Mouse (Mus musculus) testis, adult 2 months (tissue): ENCODE results near the gene Snx29. TPM values are rescaled to one million over a fixed set of nuclear protein-coding genes. Genes with fewer than 3 reads are reported as not detected.

Experiments used
- H3K27ac ChIP-seq: fragments of 200-500 bp; 2 replicates; pipeline ENCODE4 v1.5.1; 2012; ENCODE audit warnings: low read depth, low read length; ENCODE audit not compliant: control insufficient read depth, insufficient read depth
- H3K27me3 ChIP-seq: fragments of 200-500 bp; 2 replicates; pipeline ENCODE4 v1.6.1; 2012; ENCODE audit warnings: mild to moderate bottlenecking, low read length, moderate library complexity; ENCODE audit not compliant: control insufficient read depth, insufficient read depth
- H3K36me3 ChIP-seq: fragments of 200-500 bp; 2 replicates; pipeline ENCODE4 v1.6.1; 2012; ENCODE audit warnings: mild to moderate bottlenecking, low read length; ENCODE audit not compliant: control insufficient read depth, insufficient read depth
- H3K4me1 ChIP-seq: fragments of 200-500 bp; 2 replicates; pipeline ENCODE4 v1.6.1; 2012; ENCODE audit warnings: low read length; ENCODE audit not compliant: control insufficient read depth, insufficient read depth
- H3K4me3 ChIP-seq: fragments of 200-500 bp; 2 replicates; pipeline ENCODE4 v1.5.1; 2012; ENCODE audit warnings: low read depth, mild to moderate bottlenecking, low read length, moderate library complexity, mixed read lengths; ENCODE audit not compliant: control insufficient read depth
- CTCF ChIP-seq: fragments of 200-500 bp; IDR thresholded peaks from 2 replicates; pipeline ENCODE4 v1.5.1; 2012; ENCODE audit warnings: low read depth, mild to moderate bottlenecking, inconsistent platforms, low read length, moderate library complexity; ENCODE audit not compliant: control insufficient read depth, insufficient read depth, insufficient replicate concordance
- POLR2A ChIP-seq: fragments of 200-500 bp; IDR thresholded peaks from 2 replicates; pipeline ENCODE4 v1.6.1; 2012; ENCODE audit warnings: low read depth, mild to moderate bottlenecking, inconsistent platforms, low read length, moderate library complexity; ENCODE audit not compliant: control insufficient read depth
- polyA plus RNA-seq: library from polyadenylated mRNA; depleted of rRNA; stranded (reverse); fragments of >200 nt; gene quantifications from 2 replicates; pipeline ENCODE4 v1.2.3, GENCODE M21; 2012

The Snx29 gene
- polyA plus RNA-seq, 1 experiment = 6.1 TPM

GRCm38 (mm10) chr16:11727331-11727730, 404.6 kb downstream of the Snx29 start:
- Histone ChIP-seq H3K27me3 (no peaks in the 10 kb centered on the region), H3K4me1 (no peaks in the 10 kb centered on the region), H3K36me3 (no peaks in the 10 kb centered on the region), H3K4me3 (no peak overlapping the region), H3K27ac (no peak overlapping the region)
- TF ChIP-seq CTCF = no peak
- no peak for TF ChIP-seq POLR2A

GRCm38 (mm10) chr16:11728131-11728530, 405.4 kb downstream of the Snx29 start:
- Histone ChIP-seq H3K4me1 (no peaks in the 10 kb centered on the region), H3K4me3 (no peak overlapping the region), H3K27me3 (no peaks in the 10 kb centered on the region), H3K27ac (no peak overlapping the region), H3K36me3 (no peaks in the 10 kb centered on the region)
- TF ChIP-seq CTCF = no peak
- TF ChIP-seq POLR2A = no peak

GRCm38 (mm10) chr16:11728627-11729026, 405.9 kb downstream of the Snx29 start:
- Histone ChIP-seq H3K4me1 (no peaks in the 10 kb centered on the region), H3K4me3 (no peak overlapping the region), H3K27me3 (no peaks in the 10 kb centered on the region), H3K27ac (no peak overlapping the region), H3K36me3 (no peaks in the 10 kb centered on the region)
- TF ChIP-seq CTCF = no peak
- no peak for TF ChIP-seq POLR2A

- H3K4me1 ChIP-seq = no peaks in the 10 kb centered on the region
- no peak for TF ChIP-seq POLR2A
- H3K36me3 ChIP-seq = no peaks in the 10 kb centered on the region
- H3K27me3 ChIP-seq = no peaks in the 10 kb centered on the region
- no peak overlapping the region for H3K4me3 ChIP-seq
- H3K27ac ChIP-seq = no peak overlapping the region
Observed at GRCm38 (mm10) chr16:11729111-11729510, 406.4 kb downstream of the Snx29 start.

DNA sequence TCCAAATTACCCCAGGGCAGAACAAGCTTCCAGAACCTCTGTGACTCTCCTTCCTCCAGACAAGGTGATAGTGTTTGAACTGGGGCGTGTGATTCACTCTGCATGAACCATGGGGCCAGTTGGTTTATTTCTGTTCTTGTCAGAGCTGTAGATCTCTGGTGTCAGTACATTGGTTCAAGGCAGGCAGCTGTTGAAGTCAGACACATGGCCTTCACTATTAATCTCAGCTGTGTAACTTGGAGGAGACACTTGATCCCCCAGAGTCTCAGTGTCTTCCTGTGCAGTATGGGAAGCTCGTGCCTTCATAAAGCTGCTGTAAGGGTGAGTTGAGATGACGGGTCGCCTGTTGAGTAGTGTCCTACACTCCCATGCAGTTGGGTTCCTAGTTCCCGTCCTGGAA, 407.1 kb downstream of the Snx29 start:
- no peaks in the 10 kb centered on the region for H3K36me3 ChIP-seq
- no peak overlapping the region for H3K27ac ChIP-seq
- H3K4me3 ChIP-seq = no peak overlapping the region
- TF ChIP-seq POLR2A (no peak), CTCF (no peak)
- H3K27me3 ChIP-seq = no peaks in the 10 kb centered on the region
- no peaks in the 10 kb centered on the region for H3K4me1 ChIP-seq

- Histone ChIP-seq H3K27me3 (no peaks in the 10 kb centered on the region), H3K4me1 (no peaks in the 10 kb centered on the region), H3K4me3 (no peak overlapping the region), H3K36me3 (no peaks in the 10 kb centered on the region), H3K27ac (no peak overlapping the region)
- TF ChIP-seq CTCF = no peak
- no peak for TF ChIP-seq POLR2A
Observed at GRCm38 (mm10) chr16:11731014-11731535, 408.4 kb downstream of the Snx29 start.

GRCm38 (mm10) chr16:11738341-11738740, 415.6 kb downstream of the Snx29 start:
- TF ChIP-seq CTCF (no peak), POLR2A (no peak)
- Histone ChIP-seq H3K4me3 (no peak overlapping the region), H3K36me3 (no peaks in the 10 kb centered on the region), H3K4me1 (no peaks in the 10 kb centered on the region), H3K27me3 (no peaks in the 10 kb centered on the region), H3K27ac (no peak overlapping the region)

DNA sequence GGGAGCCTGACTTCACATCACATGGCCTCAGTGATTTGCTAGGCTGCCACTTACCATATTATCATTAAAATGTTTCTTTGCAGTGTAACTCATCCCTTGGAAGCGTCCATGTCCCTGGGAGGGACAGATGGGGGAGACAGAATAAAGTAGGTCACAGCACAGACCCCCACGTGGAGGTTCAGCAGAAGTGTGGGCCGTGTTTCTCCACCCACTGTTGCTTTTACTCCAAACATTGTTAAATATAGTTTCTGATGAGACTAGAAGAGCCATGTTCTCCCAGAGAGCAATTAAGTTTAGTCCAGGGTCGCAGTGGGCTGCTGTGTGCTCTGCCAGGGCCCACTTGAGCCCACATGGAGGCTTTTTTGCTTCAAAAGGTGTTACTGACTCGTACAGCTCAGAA, 419.2 kb downstream of the Snx29 start:
- Histone ChIP-seq H3K4me3 (no peak overlapping the region), H3K36me3 (no peaks in the 10 kb centered on the region), H3K27me3 (no peaks in the 10 kb centered on the region), H3K4me1 (no peaks in the 10 kb centered on the region), H3K27ac (no peak overlapping the region)
- TF ChIP-seq CTCF (no peak), POLR2A (no peak)
